Mouse (Mus musculus): Measurements from ENCODE around the gene Olfr364-ps1. TPM values are rescaled to one million over a fixed set of nuclear protein-coding genes. Genes with fewer than 3 reads are reported as not detected.

The Olfr364-ps1 gene
- not detected for total RNA-seq (2021)
- long read RNA-seq, experiment 1, result 0 reads
- long read RNA-seq, experiment 2, result 0 reads

DNA sequence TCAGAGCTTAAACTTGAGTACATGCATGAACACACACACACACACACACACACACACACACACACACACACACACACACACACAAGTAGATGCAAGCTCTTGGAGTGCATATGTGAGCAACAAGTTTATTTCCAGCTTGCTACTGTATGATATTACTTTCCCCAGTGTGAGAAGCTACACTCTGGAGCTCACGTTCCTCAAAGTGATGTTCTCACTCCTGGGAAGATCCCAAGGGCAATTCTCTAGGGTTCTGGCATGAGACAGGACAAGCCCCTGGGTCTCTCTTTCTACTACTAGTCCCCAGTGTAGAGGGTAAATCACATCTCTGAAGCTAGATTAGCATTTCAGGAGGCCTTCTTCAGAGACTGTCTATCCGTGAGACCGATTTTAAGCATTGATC lies at the start of gene Olfr364-ps1:
Olfr364-ps1 (plus strand) TSS at position 301 of the 400 bp plus-strand sequence.
- DNase-seq (ENCODE audit: low spot score in 2 of 2), result no peak

DNA sequence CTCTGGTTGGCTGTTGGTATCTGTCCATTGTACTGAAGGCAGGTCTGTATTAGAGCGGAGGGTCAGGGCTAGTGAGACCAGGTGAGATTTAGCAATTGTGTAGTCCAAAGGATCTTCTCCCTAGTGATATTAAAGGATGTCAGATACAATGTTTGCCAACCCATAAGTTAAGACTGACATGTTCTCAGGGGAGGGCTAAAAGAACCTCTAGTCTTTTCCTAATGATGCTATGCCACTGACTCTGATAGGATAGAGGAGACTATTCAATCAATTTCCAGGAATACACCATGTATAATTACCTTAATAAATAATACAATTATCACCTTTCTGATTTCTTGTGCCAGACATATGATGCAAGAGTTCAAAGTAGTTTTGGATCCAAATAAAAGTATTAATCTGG lies 21.3 kb upstream of the Olfr364-ps1 start, which contains the start of gene Olfr362:
Olfr362 (minus strand) TSS at position 101 of the 400 bp plus-strand sequence.
- no peak for DNase-seq (ENCODE audit: low spot score in 2 of 2)

DNA sequence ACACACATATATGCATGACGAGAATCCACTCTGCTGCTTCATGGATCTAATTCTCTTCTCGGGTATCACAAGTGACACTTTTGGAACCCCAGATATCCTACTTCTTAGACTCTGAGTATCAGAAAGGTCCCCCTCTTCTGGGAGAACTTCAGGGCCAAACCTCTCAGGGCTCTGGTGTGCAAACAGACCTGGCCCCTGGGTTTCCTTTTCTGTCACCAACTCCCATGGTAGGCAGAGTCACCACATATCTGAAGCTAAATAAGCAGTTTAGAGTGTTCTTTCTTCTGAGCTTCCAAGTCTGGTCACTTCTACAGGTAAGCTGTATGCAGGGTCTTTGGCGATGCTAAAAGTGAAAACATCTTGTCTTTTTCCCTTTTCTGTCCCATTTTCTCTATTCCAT lies 48.8 kb downstream of the Olfr364-ps1 start, which contains the start of gene Olfr365:
Olfr365 (plus strand) TSS at position 301 of the 400 bp plus-strand sequence.
- DNase-seq (ENCODE audit: low spot score in 2 of 2), result no peak

Other genes starting within 250 kb of the Olfr364-ps1 start
- not detected for gene Olfr353, start 246.4 kb upstream of the Olfr364-ps1 start, total RNA-seq (2021)
- not detected for gene Olfr354, start 233.6 kb upstream of the Olfr364-ps1 start, total RNA-seq (2021)
- not detected for gene Olfr355, start 210.4 kb upstream of the Olfr364-ps1 start, total RNA-seq (2021)
- not detected for gene Olfr356, start 202.2 kb upstream of the Olfr364-ps1 start, total RNA-seq (2021)
- not detected for gene Olfr357, start 145.5 kb upstream of the Olfr364-ps1 start, total RNA-seq (2021)
- not detected for gene Olfr358, start 130.0 kb upstream of the Olfr364-ps1 start, total RNA-seq (2021)
- not detected for gene Olfr360, start 73.6 kb upstream of the Olfr364-ps1 start, total RNA-seq (2021)
- gene Olfr361, start 50.0 kb upstream of the Olfr364-ps1 start, total RNA-seq (2021), result not detected
- not detected for gene Olfr362, start 21.4 kb upstream of the Olfr364-ps1 start, total RNA-seq (2021)
- gene Olfr365, start 48.9 kb downstream of the Olfr364-ps1 start, total RNA-seq (2021), result not detected
- gene Olfr366, start 72.3 kb downstream of the Olfr364-ps1 start, total RNA-seq (2021), result not detected
- not detected for gene Olfr368, start 187.2 kb downstream of the Olfr364-ps1 start, total RNA-seq (2021)
- 10 to 100 TPM; 21.9 to 31.2 TPM for gene Pdcl, start 220.0 kb downstream of the Olfr364-ps1 start, total RNA-seq (2021)